Mouse (Mus musculus) left cerebral cortex, adult 9 months (tissue): Measurements from ENCODE around the gene Arhgap33.
"Not testable (repeated sequence)": the region's sequence is repeated elsewhere in the genome, so short reads cannot be mapped to it uniquely, and the experiment has no call there.

Experiments
- DNase-seq, 2 experiments: peaks; one replicate each; pipeline ENCODE4 v3.0.0; 2022; ENCODE audit warnings: low spot score in 2 of 2

Gene Arhgap33

GRCm38 (mm10) chr7:30553021-30553589, 18.2 kb upstream of the Arhgap33 start:
- no peak for DNase-seq

- peak; percentile 93 to 98 for DNase-seq
Measured at GRCm38 (mm10) chr7:30552102-30553020, 17.5 kb upstream of the Arhgap33 start, which contains the start of the genes Hspb6 and Proser3. Gene Hspb6 (plus strand): TSS chr7:30552178. Gene Proser3 (minus strand): TSS chr7:30552299.

- no peak for DNase-seq
Measured at GRCm38 (mm10) chr7:30551445-30552101, 16.7 kb upstream of the Arhgap33 start.

GRCm38 (mm10) chr7:30550603-30551002, 15.7 kb upstream of the Arhgap33 start:
- no peak for DNase-seq

DNA sequence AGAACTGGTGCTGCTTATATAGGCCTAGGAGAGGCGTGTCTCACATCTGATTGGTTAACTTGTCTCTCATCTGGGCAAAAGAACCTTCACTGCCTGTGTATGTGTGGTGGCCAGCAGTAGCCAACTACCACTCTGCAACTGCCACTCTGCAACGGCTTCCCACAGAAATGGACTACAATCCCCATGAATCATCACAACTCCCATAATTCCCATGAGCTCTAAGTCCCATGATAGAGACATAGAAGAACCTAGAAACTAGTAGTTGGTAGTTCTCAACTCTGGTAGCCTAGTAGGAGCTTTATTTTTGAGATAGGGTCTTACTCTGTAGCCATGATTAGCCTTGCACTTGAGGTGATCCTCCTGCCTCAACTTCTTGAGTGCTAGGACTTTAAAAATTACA, 15.0 kb upstream of the Arhgap33 start:
- DNase-seq: no peak

GRCm38 (mm10) chr7:30544327-30544726, 9.5 kb upstream of the Arhgap33 start:
- no peak for DNase-seq

GRCm38 (mm10) chr7:30540572-30540971, 5.7 kb upstream of the Arhgap33 start:
- DNase-seq: no peak

GRCm38 (mm10) chr7:30533941-30534632, 773 bp downstream of the Arhgap33 start:
- DNase-seq: peak in 1 of 2 experiments; percentile 57

- DNase-seq: no peak
Measured at GRCm38 (mm10) chr7:30532931-30533330, 1.9 kb downstream of the Arhgap33 start.

- DNase-seq: peak; percentile 80 to 83
Measured at GRCm38 (mm10) chr7:30531291-30531815, 3.5 kb downstream of the Arhgap33 start.

- no peak for DNase-seq
Measured at GRCm38 (mm10) chr7:30526981-30527380, 7.9 kb downstream of the Arhgap33 start.

DNA sequence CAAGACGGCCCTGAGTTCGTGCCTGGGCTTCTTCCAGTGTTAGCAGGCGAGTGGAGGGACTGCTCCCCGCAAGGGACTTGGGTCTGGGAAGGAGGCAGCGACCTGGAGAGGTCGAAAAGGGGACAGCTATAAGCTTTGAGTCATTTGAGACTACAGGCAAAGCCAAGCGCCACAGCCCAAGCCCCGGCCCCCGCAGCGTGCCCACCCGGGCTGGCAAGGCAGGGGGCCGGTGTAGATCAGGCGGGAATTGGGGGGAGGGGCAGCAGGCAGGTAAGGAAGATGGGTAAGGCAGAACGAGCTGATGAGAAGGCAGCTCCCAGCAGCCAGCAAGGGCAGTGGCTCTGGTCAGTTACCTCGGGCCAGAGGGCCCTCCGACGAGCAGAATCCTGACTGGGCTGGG, 8.5 kb downstream of the Arhgap33 start:
- DNase-seq: no peak

DNA sequence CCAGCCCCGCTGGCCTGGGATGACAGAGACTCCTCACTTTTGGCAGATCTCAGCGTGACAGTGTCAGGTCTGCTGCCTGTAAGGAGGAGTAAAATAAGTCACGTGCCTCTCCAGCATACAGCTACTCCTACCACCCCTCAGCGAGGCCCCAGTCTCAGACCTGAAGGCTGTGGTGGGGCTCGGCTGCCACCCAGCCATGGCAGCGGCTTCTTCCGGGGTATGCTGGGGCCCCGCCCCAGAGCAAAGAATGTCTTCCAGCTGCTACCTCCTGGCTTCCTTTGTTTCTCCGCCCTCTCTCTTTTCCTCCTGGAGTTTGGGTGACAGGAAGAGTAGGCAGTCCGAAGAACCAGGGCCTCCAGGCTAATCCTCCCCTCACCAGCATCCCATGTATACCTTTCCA, 8.9 kb downstream of the Arhgap33 start:
- no peak for DNase-seq

DNA sequence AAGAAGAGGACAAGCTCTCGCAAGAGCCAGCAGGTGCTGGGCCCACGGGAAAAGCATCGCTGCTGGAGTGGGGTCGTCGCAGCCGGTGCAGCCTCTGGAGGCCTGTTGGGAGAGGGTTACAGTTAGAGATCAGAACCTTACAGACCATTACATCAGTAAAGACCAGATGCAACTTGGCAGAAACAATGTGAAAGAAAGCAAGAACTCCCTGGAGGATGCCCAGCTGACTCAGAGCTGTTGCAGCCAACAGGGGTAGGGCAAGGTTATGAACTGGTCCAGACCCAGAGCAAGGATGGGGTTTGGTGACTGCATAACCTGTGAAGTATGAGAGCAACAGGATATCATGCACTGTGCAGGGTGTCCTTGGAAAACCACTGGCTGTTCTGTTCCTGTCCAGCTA, 10.4 kb downstream of the Arhgap33 start:
- DNase-seq: no peak

- DNase-seq: no peak
Measured at GRCm38 (mm10) chr7:30522871-30523270, 12.0 kb downstream of the Arhgap33 start.

DNA sequence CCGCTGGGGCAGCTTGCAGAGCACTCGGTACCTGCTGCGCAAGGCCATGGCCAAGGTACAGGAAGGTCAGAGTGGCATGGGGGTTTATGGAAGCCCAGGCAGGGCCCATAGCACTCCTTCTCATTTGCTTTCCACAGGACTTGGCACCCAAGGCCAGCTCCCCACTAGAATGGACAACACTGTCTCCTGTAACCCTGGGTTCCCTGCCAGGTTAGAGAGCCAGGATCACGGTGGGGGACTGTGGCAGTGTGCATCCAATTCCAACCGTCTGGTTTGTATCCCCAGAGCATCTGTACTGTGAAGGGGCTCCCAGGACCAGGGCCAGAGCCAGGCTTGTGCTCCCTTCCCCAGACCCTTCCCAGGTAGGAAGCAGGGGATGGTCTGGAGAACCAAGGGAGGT, 14.0 kb downstream of the Arhgap33 start:
- no peak for DNase-seq

DNA sequence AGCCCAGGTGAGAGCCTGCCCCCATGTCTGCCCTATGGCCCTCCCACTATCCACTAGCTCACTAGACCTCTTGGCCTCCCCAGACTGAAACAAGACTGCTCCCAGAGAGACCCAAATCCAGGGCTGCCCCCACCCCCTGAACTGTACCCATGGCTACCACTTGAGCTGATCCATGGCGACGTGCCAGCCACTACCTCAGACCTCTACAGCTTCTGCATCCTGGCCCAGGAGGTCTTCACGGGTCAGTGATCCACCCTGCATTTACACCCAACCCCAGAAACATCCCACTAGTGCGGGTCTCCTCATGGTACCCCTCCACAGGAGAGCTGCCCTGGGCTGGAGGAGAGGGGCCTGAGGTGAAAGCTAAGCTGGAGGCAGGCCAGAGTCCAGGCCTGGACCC, 14.5 kb downstream of the Arhgap33 start:
- no peak for DNase-seq

DNA sequence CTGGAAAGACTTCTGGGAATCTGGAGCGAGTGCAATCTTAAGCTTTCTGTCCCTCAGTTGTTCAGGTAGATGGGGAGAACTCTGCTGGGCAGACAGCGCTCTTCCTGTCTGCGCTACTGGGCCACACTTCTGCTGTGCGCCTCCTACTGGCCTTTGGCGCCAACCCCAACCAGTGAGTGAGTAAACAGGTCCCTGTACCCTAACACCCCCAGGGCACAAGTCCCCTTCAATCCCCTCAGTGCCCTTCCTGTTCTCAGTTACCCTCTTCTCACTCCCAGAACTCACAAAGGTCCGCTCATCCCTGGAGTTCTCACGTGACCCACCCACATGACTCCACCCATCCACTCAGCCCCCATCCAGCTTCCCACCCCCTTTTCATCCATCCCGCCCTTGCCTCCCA, 16.5 kb downstream of the Arhgap33 start:
- no peak for DNase-seq

DNA sequence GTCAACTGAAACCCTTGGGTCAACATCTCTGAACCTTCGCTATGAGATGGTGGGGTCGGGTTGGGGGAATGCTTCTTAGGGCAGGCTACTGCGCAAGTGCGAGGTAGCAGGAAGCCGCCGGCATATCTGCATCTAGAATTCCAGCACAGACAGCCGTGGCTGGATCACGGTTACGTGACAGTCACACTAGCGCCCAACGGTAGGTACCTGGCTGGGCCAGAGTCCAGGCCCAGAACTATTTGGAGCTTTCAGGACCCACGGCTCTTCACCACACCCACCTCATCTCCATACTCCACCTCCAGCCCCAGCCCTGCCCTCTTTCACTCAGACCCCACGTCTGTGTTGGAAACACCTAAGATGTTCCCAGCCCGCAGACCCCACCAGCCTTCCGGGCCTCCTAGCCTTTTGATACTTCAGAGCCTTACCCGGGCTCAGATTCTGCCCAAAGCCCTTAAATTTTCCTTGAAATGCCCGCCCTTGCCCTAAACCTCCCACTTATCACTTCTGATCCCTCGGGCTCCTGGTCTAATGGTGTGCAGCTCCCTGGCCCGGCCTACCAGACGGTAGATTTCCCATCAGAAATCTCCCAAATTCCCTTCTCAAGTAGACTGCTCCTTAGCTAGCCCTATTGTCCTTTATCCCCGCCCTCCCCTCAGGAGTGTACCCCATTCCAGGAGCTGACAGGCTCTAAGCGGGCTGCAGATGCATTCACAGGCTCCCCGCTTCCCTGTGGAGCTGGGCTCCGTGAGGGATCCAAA, 19.7 kb downstream of the Arhgap33 start:
- DNase-seq: no peak

- no peak for DNase-seq
Measured at GRCm38 (mm10) chr7:30508061-30508460, 26.8 kb downstream of the Arhgap33 start.

DNA sequence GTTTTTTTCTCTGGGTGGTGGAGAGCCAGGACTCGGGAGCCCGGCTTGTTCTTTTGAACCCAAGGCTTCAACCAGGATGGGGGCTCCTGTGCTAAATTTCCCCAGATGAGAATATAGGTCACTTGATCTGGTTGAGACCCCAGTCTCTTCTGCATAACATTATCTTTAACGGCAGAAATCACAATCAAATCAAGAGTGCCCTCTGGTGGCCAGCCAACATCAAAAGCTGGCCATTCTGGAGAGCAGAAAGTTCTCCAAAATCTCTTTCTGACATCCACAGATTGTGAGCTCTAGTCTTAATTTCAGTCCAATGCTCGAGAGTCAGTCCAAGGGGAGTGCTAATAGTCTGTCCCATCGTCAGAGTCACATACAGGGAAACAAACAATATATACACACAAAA, 33.7 kb downstream of the Arhgap33 start:
- DNase-seq: not testable (repeated sequence)
